Mouse (Mus musculus) stomach, postnatal 0 days (tissue): ENCODE results near the gene Aqp1.
A peak's percentile ranks its signal among the peaks of the same experiment; 100 is the strongest.

ENCODE experiments used
- CTCF ChIP-seq: IDR thresholded peaks from 2 replicates; pipeline ENCODE4 v1.5.1; 2016; ENCODE audit warnings: antibody characterized with exemption, low read depth, mild to moderate bottlenecking, moderate library complexity
- EP300 ChIP-seq: optimal IDR thresholded peaks from 2 replicates; pipeline ENCODE3; 2016; ENCODE audit warnings: antibody characterized with exemption

DNA sequence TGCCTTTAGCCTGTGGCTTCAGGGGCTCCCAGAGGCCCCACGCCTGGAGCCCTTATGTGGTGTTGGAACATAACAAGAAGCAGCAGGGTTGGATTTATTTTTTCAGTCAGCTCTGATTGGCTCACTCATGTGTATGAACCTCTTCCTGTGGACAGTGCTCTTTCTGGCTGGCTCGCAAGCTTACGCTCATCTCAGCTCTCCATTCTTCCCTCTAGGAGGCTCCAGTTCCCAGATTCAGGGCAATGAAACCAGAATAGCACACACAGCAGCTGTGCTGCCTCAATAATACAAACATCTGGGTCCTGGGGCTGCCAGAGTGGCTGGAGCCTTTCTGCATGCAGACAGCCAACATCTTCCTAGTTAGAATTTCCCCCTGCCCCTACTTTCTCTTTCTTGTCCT lies 59.9 kb downstream of the Aqp1 start:
- TF ChIP-seq EP300 = no peak
- peak; percentile 75 for TF ChIP-seq CTCF
